ENCODE assay signal across 9 mouse cellular contexts in genomic region chr15:84613536-84614527, GRCm38 (mm10). TPM values are rescaled to one million over a fixed set of nuclear protein-coding genes. Genes with fewer than 3 reads are reported as not detected.
DNase-seq lines count a peak whose midpoint lies in the region; ATAC-seq lines count a peak whose summit lies in the region.
"Had no signal": no experiment of that assay in that cellular context is flagged by ENCODE, and none has a peak within 500 bp of the region (broad histone marks: within the 10 kb centered on the region; RNA-seq: fewer than 3 reads in every experiment).

No protein-coding gene starts in this region.

- H3K9ac ChIP-seq in embryonic facial prominence, embryonic 14.5 days (ENCODE audit: low read depth, low read length): no peak overlapping the region
- H3K9ac ChIP-seq in limb, embryonic 12.5 days (replicated peaks): no peak overlapping the region
- H3K9ac ChIP-seq in midbrain, embryonic 16.5 days (ENCODE audit: low read depth, low read length): no peak overlapping the region

- no peak overlapping the region for H3K4me3 ChIP-seq in embryonic facial prominence, embryonic 14.5 days (ENCODE audit: low read depth, low read length)
- no peak overlapping the region for H3K4me3 ChIP-seq in limb, embryonic 12.5 days (replicated peaks)
- no peak overlapping the region for H3K4me3 ChIP-seq in midbrain, embryonic 16.5 days (ENCODE audit: low read depth, low read length)

- ATAC-seq in embryonic facial prominence, embryonic 14.5 days (ENCODE audit: low read depth): peak; percentile 83
- 0 out of 2 replicates have a peak, but pooled peaks have one; percentile 50 for ATAC-seq in limb, embryonic 12.5 days (ENCODE audit: insufficient number of reproducible peaks, insufficient read depth, low FRiP score, low TSS enrichment, low read depth)
- ATAC-seq in midbrain, embryonic 16.5 days: peak; percentile 61

- no peak overlapping the region for H3K4me2 ChIP-seq in embryonic facial prominence, embryonic 14.5 days (ENCODE audit: low read depth, low read length)
- no peak overlapping the region for H3K4me2 ChIP-seq in limb, embryonic 12.5 days
- no peak overlapping the region for H3K4me2 ChIP-seq in midbrain, embryonic 16.5 days (ENCODE audit: low read length)

- DNase-seq in 3134 (ENCODE audit: extremely low read depth, insufficient read length, low spot score): peak; percentile 39
- peak; percentile 89 for DNase-seq in adrenal gland, postnatal 4 days (ENCODE audit: low spot score in 2 of 2)
- peak; percentile 88 for DNase-seq in embryonic facial prominence, embryonic 14.5 days (ENCODE audit: low spot score)
- DNase-seq in heart, adult 9 months (ENCODE audit: low spot score in 2 of 2): peak; percentile 53 to 84
- peak; percentile 90 for DNase-seq in kidney, adult 9 months
- peak; percentile 75 to 91 for DNase-seq in spleen, adult 18-20 months

- H3K4me1 ChIP-seq in embryonic facial prominence, embryonic 14.5 days (ENCODE audit: control insufficient read depth, insufficient read depth, low read length): 0 out of 2 replicates have a peak, but pooled peaks cover 2% of the 10 kb centered on the region
- H3K4me1 ChIP-seq in limb, embryonic 12.5 days (replicated peaks): peaks cover 6% of the 10 kb centered on the region; the same call in 1 of the 2 replicates
- peaks cover 21% of the 10 kb centered on the region for H3K4me1 ChIP-seq in midbrain, embryonic 16.5 days (ENCODE audit: control insufficient read depth, insufficient read depth, low read length)

- no peak overlapping the region for H3K27ac ChIP-seq in embryonic facial prominence, embryonic 14.5 days (replicated peaks; ENCODE audit: low read depth, low read length)
- no peak overlapping the region for H3K27ac ChIP-seq in limb, embryonic 12.5 days
- no peak overlapping the region for H3K27ac ChIP-seq in midbrain, embryonic 16.5 days (ENCODE audit: low read length)

- H3K27me3 ChIP-seq in embryonic facial prominence, embryonic 14.5 days (replicated peaks; ENCODE audit: control insufficient read depth, insufficient read depth, low read length): peaks cover 10% of the 10 kb centered on the region; the same call in 1 of the 2 replicates
- peaks cover 40% of the 10 kb centered on the region for H3K27me3 ChIP-seq in limb, embryonic 12.5 days
- peaks cover 8% of the 10 kb centered on the region for H3K27me3 ChIP-seq in midbrain, embryonic 16.5 days (ENCODE audit: control insufficient read depth, insufficient read depth, low read depth, low read length)

- WGBS in embryonic facial prominence, embryonic 14.5 days: 42% methylated on average over 17 of the region's 17 CpGs
- 46% methylated on average over 17 of the region's 17 CpGs for WGBS in limb, embryonic 12.5 days
- WGBS in midbrain, embryonic 16.5 days: 48% methylated on average over 17 of the region's 17 CpGs

- H3K9me3 ChIP-seq in embryonic facial prominence, embryonic 14.5 days (ENCODE audit: control insufficient read depth, low read length): no peaks in the 10 kb centered on the region
- H3K9me3 ChIP-seq in limb, embryonic 12.5 days: no peaks in the 10 kb centered on the region
- H3K9me3 ChIP-seq in midbrain, embryonic 16.5 days (replicated peaks; ENCODE audit: control insufficient read depth, low read length, poor library complexity, severe bottlenecking): no peaks in the 10 kb centered on the region

- no peaks in the 10 kb centered on the region for H3K36me3 ChIP-seq in embryonic facial prominence, embryonic 14.5 days (ENCODE audit: control insufficient read depth, insufficient read depth, low read length)
- no peaks in the 10 kb centered on the region for H3K36me3 ChIP-seq in limb, embryonic 12.5 days
- H3K36me3 ChIP-seq in midbrain, embryonic 16.5 days (ENCODE audit: control insufficient read depth, insufficient read depth, low read length): no peaks in the 10 kb centered on the region
- H3K36me3 ChIP-seq: G1E had no signal

RNA-seq across cellular contexts. Expression of gene Prr5, which starts 55.6 kb away (rescaled TPM):
- 10 to 100 TPM; 15.3 to 17.6 TPM for total RNA-seq in adrenal gland, postnatal 4 days (2021)
- 26.4 and 31.8 TPM in 2 replicates for polyA plus RNA-seq in embryonic facial prominence, embryonic 14.5 days (2014; fragmentation: Nextera tagmentation; extraction: Ambion mirVana)
- polyA plus RNA-seq in limb, embryonic 12.5 days (2016; fragmentation: Nextera tagmentation; extraction: Ambion mirVana): 16.7 and 20.7 TPM in 2 replicates
- polyA plus RNA-seq in midbrain, embryonic 16.5 days (2015; fragmentation: Nextera tagmentation; extraction: Ambion mirVana): 28.1 and 30.8 TPM in 2 replicates
- total RNA-seq: G1E had no signal
- polyA plus RNA-seq: G1E had no signal

RNA-seq across cellular contexts. Expression of gene Rtl6, which starts 56.2 kb away (rescaled TPM):
- total RNA-seq in adrenal gland, postnatal 4 days (2021): 10 to 100 TPM; 14.5 to 16.6 TPM
- 10.8 and 13.7 TPM in 2 replicates for polyA plus RNA-seq in embryonic facial prominence, embryonic 14.5 days (2014; fragmentation: Nextera tagmentation; extraction: Ambion mirVana)
- polyA plus RNA-seq in limb, embryonic 12.5 days (2016; fragmentation: Nextera tagmentation; extraction: Ambion mirVana): 30.1 and 30.2 TPM in 2 replicates
- polyA plus RNA-seq in midbrain, embryonic 16.5 days (2015; fragmentation: Nextera tagmentation; extraction: Ambion mirVana): 75.4 and 79.1 TPM in 2 replicates
- polyA plus RNA-seq: G1E had no signal

Comparison
In these comparisons a context has a peak if more than half of its experiments do, and no peak if none do; other contexts are left out.
1. DNase-seq: peak in every context shown above with its lines; median percentile 90 in kidney, adult 9 months; 89 in adrenal gland, postnatal 4 days; 88 in embryonic facial prominence, embryonic 14.5 days; 83 in spleen, adult 18-20 months; 68 in heart, adult 9 months; 39 in 3134.